ENCODE assay signal across 11 mouse cellular contexts in genomic region chr11:69086390-69086789, GRCm38 (mm10). TPM values are rescaled to one million over a fixed set of nuclear protein-coding genes. Genes with fewer than 3 reads are reported as not detected.
DNase-seq lines count a peak whose midpoint lies in the region; ATAC-seq lines count a peak whose summit lies in the region.
"Had no signal": no experiment of that assay in that cellular context is flagged by ENCODE, and none has a peak within 500 bp of the region (broad histone marks: within the 10 kb centered on the region; RNA-seq: fewer than 3 reads in every experiment).

No protein-coding gene starts in this region.

- H3K9ac ChIP-seq in embryonic facial prominence, embryonic 14.5 days (ENCODE audit: low read depth, low read length), result no peak overlapping the region
- H3K9ac ChIP-seq in liver, embryonic 11.5 days (ENCODE audit: low read depth, low read length), result no peak overlapping the region
- H3K9ac ChIP-seq: liver, embryonic 15.5 days had no signal

- H3K27me3 ChIP-seq in embryonic facial prominence, embryonic 14.5 days (replicated peaks; ENCODE audit: control insufficient read depth, insufficient read depth, low read length), result no peaks in the 10 kb centered on the region
- no peaks in the 10 kb centered on the region for H3K27me3 ChIP-seq in liver, embryonic 11.5 days (replicated peaks; ENCODE audit: control insufficient read depth, insufficient read depth, low read length)
- H3K27me3 ChIP-seq: Patski had no signal

- H3K36me3 ChIP-seq in embryonic facial prominence, embryonic 14.5 days (ENCODE audit: control insufficient read depth, insufficient read depth, low read length), result peaks cover 15% of the 10 kb centered on the region
- H3K36me3 ChIP-seq in liver, embryonic 11.5 days (ENCODE audit: control insufficient read depth, insufficient read depth, low read length), result peaks cover 10% of the 10 kb centered on the region

- no peak overlapping the region for H3K4me2 ChIP-seq in embryonic facial prominence, embryonic 14.5 days (ENCODE audit: low read depth, low read length)
- H3K4me2 ChIP-seq in liver, embryonic 11.5 days, result no peak overlapping the region
- H3K4me2 ChIP-seq: liver, embryonic 15.5 days had no signal

- DNase-seq in frontal cortex, postnatal 25 days (ENCODE audit: low spot score in 2 of 2), result no peak
- peak; percentile 11 for DNase-seq in kidney, postnatal 10 days
- DNase-seq in kidney, postnatal 36 days, result no peak
- no peak for DNase-seq in embryonic facial prominence, embryonic 14.5 days (ENCODE audit: low spot score)
- peak; percentile 67 to 69 for DNase-seq in right cerebral cortex, adult 2 months (ENCODE audit: low spot score in 2 of 2)
- DNase-seq in liver, embryonic 11.5 days (ENCODE audit: low spot score), result no peak
- no peak for DNase-seq in urinary bladder, adult 2 months (ENCODE audit: low spot score)
- DNase-seq: B cell, adult 2 months had no signal

- peak overlapping the region; percentile 95; the same call in 1 of the 2 replicates for H3K27ac ChIP-seq in embryonic facial prominence, embryonic 14.5 days (replicated peaks; ENCODE audit: low read depth, low read length)
- H3K27ac ChIP-seq in liver, embryonic 11.5 days (ENCODE audit: low read depth, low read length), result no peak overlapping the region
- H3K27ac ChIP-seq: liver, embryonic 15.5 days had no signal

- H3K9me3 ChIP-seq in embryonic facial prominence, embryonic 14.5 days (ENCODE audit: control insufficient read depth, low read length), result no peaks in the 10 kb centered on the region
- H3K9me3 ChIP-seq in liver, embryonic 11.5 days (ENCODE audit: control insufficient read depth, low read length), result no peaks in the 10 kb centered on the region
- H3K9me3 ChIP-seq: liver, embryonic 15.5 days had no signal

- no peak overlapping the region for H3K4me3 ChIP-seq in embryonic facial prominence, embryonic 14.5 days (ENCODE audit: low read depth, low read length)
- H3K4me3 ChIP-seq in liver, embryonic 11.5 days (ENCODE audit: low read depth, low read length), result no peak overlapping the region
- H3K4me3 ChIP-seq: liver, embryonic 15.5 days had no signal

- ATAC-seq in frontal cortex, adult (ENCODE audit: low TSS enrichment), result peak; percentile 64
- ATAC-seq in embryonic facial prominence, embryonic 14.5 days (ENCODE audit: low read depth), result no peak
- ATAC-seq in liver, embryonic 11.5 days (replicated peaks; ENCODE audit: low FRiP score), result no peak
- ATAC-seq: Patski had no signal

- 65% methylated on average over 6 of the region's 6 CpGs for WGBS in embryonic facial prominence, embryonic 14.5 days
- 62% methylated on average over 6 of the region's 6 CpGs for WGBS in liver, embryonic 11.5 days

- peaks cover 21% of the 10 kb centered on the region for H3K4me1 ChIP-seq in embryonic facial prominence, embryonic 14.5 days (ENCODE audit: control insufficient read depth, insufficient read depth, low read length)
- H3K4me1 ChIP-seq in liver, embryonic 11.5 days (replicated peaks; ENCODE audit: control insufficient read depth, insufficient read depth, low read length), result peaks cover 20% of the 10 kb centered on the region

RNA-seq across cellular contexts. Expression of gene Vamp2, which starts 1.9 kb away (rescaled TPM):
- 89.1 and 97.0 TPM in 2 replicates for polyA plus RNA-seq in embryonic facial prominence, embryonic 14.5 days (2014; fragmentation: Nextera tagmentation; extraction: Ambion mirVana)
- 47.2 and 56.0 TPM in 2 replicates for polyA plus RNA-seq in liver, embryonic 11.5 days (2014; fragmentation: Nextera tagmentation; extraction: Ambion mirVana)
- polyA plus RNA-seq in urinary bladder, adult 2 months (2012; rRNA removed), result 163 and 180 TPM in 2 replicates

RNA-seq across cellular contexts. Expression of gene Per1, which starts 8.6 kb away (rescaled TPM):
- polyA plus RNA-seq in embryonic facial prominence, embryonic 14.5 days (2014; fragmentation: Nextera tagmentation; extraction: Ambion mirVana), result 21.5 and 28.2 TPM in 2 replicates
- 6.2 and 6.6 TPM in 2 replicates for polyA plus RNA-seq in liver, embryonic 11.5 days (2014; fragmentation: Nextera tagmentation; extraction: Ambion mirVana)
- 26.8 and 28.5 TPM in 2 replicates for polyA plus RNA-seq in urinary bladder, adult 2 months (2012; rRNA removed)

RNA-seq across cellular contexts. Expression of gene Tmem107, which starts 15.8 kb away (rescaled TPM):
- polyA plus RNA-seq in embryonic facial prominence, embryonic 14.5 days (2014; fragmentation: Nextera tagmentation; extraction: Ambion mirVana), result 65.6 and 87.8 TPM in 2 replicates
- 39.1 and 43.5 TPM in 2 replicates for polyA plus RNA-seq in liver, embryonic 11.5 days (2014; fragmentation: Nextera tagmentation; extraction: Ambion mirVana)
- polyA plus RNA-seq in urinary bladder, adult 2 months (2012; rRNA removed), result 17.9 and 25.8 TPM in 2 replicates

RNA-seq across cellular contexts. Expression of gene Borcs6, which starts 26.9 kb away (rescaled TPM):
- polyA plus RNA-seq in embryonic facial prominence, embryonic 14.5 days (2014; fragmentation: Nextera tagmentation; extraction: Ambion mirVana), result 12.1 and 12.4 TPM in 2 replicates
- 5.9 and 6.6 TPM in 2 replicates for polyA plus RNA-seq in liver, embryonic 11.5 days (2014; fragmentation: Nextera tagmentation; extraction: Ambion mirVana)
- polyA plus RNA-seq in urinary bladder, adult 2 months (2012; rRNA removed), result 18.0 and 19.4 TPM in 2 replicates

RNA-seq across cellular contexts. Expression of gene Hes7, which starts 33.8 kb away (rescaled TPM):
- polyA plus RNA-seq in embryonic facial prominence, embryonic 14.5 days (2014; fragmentation: Nextera tagmentation; extraction: Ambion mirVana), result 0.21 and 0.45 TPM in 2 replicates
- 0.55 and 0.59 TPM in 2 replicates for polyA plus RNA-seq in liver, embryonic 11.5 days (2014; fragmentation: Nextera tagmentation; extraction: Ambion mirVana)
- polyA plus RNA-seq in urinary bladder, adult 2 months (2012; rRNA removed), result 0.24 and 0.37 TPM in 2 replicates

Comparison
In these comparisons a context has a peak if more than half of its experiments do, and no peak if none do; other contexts are left out.
1. DNase-seq: peak in kidney, postnatal 10 days (single experiment) and right cerebral cortex, adult 2 months (2 of 2); none in frontal cortex, postnatal 25 days (0 of 2), kidney, postnatal 36 days (0 of 2), embryonic facial prominence, embryonic 14.5 days (single experiment), liver, embryonic 11.5 days (single experiment) and urinary bladder, adult 2 months (single experiment).